Mouse (Mus musculus) heart, postnatal 0 days (tissue): ENCODE measurements around the gene Tnrc18.

Experiments used
- CTCF ChIP-seq: IDR thresholded peaks from 2 replicates; pipeline ENCODE4 v1.5.1; 2016; ENCODE audit warnings: antibody characterized with exemption, control low read depth, low read depth
- EP300 ChIP-seq: IDR thresholded peaks from 2 replicates; pipeline ENCODE4 v1.6.1; 2016; ENCODE audit warnings: antibody characterized with exemption, low read depth

DNA sequence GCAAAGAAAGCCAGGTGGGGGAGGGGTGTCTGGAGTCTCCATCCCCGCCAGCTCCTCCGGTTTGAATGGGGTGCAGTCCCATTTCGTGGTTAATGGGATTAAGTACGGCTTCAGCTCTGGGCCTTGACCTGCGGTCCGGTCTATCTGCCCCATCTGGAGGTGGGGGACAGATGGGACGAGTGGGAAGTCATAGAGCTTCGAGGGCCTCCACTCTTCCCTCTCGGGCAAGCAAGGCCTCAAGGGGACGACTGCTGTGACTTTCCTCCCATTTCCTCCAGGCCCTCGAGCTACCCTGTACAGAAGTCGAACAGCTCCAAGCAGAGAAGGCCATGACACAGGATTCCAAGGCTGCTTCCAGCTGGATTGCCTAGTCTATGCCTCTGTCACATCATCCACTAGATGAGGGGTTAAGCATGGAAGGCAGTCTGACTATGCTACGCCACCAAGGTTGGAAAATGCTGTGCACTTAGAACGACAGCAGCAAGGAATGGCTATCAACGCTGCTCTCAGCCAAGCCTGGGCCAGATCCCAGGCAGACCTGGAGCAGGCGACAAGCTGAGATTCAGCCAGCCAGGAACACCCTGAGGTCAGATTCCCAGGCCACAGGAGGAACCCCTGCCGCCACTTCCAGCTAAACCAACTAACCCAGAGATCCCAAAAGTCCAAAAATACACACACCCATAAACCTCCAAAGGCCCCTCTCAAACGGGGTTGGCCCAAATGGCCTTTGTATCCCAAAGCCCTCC is 4.3 kb downstream of the Tnrc18 start:
- TF ChIP-seq CTCF (no peak), EP300 (no peak)
